Mouse (Mus musculus) adipocyte (in vitro differentiated cells): Measurements from ENCODE around the gene Pole2.

ENCODE experiments used
- DNase-seq: peaks from one replicate; pipeline ENCODE4 v3.0.0-alpha.2; 2016; ENCODE audit warnings: low spot score

Gene Pole2

DNA sequence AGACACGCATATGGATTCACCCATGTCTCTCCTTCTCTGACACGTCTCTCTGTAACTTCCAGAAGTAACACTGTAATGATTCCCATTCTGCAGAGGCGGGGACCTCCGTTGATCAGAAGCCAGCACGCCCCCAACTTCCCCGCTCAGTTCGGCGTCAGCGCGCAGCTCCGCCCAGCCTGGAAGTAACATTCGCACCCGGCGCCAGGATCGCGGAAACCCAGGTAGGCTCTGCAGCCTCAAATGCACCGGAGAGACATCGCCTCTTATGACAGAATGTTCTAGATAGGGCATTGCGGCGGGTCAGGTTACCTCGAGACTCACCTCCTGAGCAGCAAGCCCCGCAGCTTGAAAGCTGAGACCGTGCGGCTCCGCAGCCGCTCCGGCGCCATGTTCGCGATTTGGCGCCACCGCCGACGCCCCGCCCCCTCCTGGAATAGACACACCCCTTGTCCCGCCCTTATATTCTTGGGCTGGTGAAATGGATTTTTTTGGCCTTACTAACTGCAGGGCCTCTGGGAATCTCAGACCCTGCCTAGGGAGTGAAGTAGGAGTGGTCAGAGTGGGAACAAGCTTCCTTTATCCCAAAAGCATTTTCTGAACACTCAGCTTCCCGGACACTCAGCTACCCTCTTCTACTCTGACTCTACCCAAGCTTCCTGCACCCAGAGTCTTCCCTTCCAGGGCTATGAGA is at the start of gene Pole2:
Gene Pole2 (minus strand): TSS at position 420 of the 691 bp plus-strand sequence.
- peak; percentile 84 for DNase-seq

DNA sequence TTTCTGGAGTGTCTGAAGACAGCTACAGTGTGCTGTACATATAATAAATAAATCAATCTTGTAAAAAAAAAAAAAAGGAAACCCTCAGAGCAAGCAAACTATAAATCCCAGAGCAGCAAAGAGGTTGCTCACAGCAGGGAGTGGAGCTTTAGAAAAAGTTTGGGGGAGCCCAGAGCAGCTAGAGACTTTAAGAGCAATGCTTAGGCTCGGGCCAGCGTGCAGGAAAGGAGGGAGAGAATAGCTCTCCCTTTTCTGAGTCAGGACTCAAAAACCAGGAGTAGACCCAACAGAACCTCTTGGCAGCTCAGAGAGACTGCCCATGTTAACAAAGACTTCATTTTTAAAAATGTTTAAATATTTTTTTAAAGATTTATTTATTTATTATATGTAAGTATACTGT is 41.0 kb upstream of the Pole2 start:
- no peak for DNase-seq

- DNase-seq = no peak
These were observed 40.1 kb upstream of the Pole2 start for GRCm38 (mm10) chr12:69267956-69268632.

GRCm38 (mm10) chr12:69265031-69265430 is 37.0 kb upstream of the Pole2 start:
- no peak for DNase-seq

GRCm38 (mm10) chr12:69262251-69262650 is 34.3 kb upstream of the Pole2 start:
- DNase-seq = no peak

DNA sequence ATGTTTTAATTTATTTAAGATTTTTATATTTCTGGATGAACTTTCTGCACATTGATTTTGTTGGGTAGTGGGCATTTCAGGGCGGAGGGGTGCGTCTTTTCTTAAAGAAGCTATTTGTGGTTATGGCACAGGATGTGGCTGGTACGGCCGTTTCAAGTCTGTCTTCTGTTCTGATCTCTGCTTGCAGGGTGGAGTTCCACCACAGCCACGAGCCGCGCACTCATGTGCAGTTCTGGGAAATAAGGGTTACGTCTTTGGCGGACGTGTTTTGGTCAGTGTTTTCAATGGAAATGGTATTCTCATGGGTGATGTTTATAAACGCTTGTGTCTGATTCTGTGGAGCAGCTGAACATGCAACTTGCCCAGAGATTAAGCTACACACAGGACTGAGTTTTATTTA is 29.8 kb upstream of the Pole2 start:
- no peak for DNase-seq

- DNase-seq = no peak
These were observed 25.8 kb upstream of the Pole2 start for GRCm38 (mm10) chr12:69253806-69254205.

DNA sequence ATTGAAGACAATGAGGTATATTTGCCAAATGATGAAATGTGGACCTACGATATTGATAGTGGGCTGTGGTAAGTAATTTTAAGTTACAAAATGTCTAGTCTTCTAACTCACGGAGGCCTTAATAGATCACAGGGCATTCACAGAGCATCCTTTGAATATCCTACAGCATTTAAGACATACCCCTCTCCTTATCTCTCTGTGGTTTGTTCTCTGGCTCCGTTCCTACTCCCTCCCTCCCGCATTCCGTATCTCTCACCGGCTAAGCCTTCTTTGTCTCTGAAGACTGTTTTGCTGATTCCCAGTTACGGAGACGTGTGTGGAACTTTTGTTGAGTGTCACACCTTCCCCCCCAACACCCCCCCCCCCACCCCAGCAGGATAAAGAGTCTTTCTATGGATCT is 22.8 kb upstream of the Pole2 start:
- DNase-seq = no peak

- no peak for DNase-seq
These were observed 21.8 kb upstream of the Pole2 start for GRCm38 (mm10) chr12:69249766-69250165.

- DNase-seq = peak; percentile 51
These were observed 13.9 kb upstream of the Pole2 start for GRCm38 (mm10) chr12:69241771-69242431.

DNA sequence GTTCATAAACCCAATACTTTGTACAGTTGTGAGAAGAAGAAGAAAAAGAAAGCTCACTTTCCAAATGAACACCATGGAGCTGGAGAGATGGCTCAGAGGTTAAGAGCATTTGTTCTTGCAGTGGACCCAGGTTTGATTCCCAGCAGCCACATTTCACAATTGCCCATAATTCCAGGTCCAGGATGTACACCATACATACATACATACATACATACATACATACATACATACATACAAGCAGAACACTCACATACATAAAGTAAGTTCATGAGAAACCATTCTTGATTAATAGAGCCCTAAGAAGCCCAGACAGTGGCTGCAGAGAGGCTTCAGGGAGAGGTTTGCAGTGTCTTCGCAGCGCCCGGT is 13.4 kb upstream of the Pole2 start:
- DNase-seq = no peak

DNA sequence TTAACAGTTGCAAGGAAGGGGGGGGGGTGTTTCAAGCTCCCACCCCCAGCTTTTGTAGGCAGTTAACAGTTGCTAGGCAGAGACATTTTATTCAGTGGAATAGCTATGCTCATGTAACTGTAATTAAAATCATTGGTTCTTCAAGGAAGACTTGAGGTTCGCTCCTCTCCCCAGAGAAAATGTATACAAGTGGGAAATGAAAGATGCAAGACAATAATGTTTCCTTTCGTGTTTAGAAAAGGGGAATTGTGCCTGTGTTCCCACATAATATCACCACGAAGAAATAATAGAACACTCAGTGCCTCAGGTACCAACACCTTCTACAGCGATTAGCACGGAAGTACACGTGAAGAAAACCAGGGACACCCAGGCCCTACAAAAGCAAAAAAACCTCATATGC is 12.9 kb upstream of the Pole2 start, which contains the start of gene Klhdc1:
Gene Klhdc1 (plus strand): TSS at position 301 of the 400 bp plus-strand sequence.
- no peak for DNase-seq

GRCm38 (mm10) chr12:69238284-69238683 is 10.3 kb upstream of the Pole2 start:
- no peak for DNase-seq

GRCm38 (mm10) chr12:69235782-69236181 is 7.8 kb upstream of the Pole2 start:
- no peak for DNase-seq

- no peak for DNase-seq
These were observed 1.3 kb upstream of the Pole2 start for GRCm38 (mm10) chr12:69229251-69229650.

GRCm38 (mm10) chr12:69220613-69221277 is 7.2 kb downstream of the Pole2 start:
- no peak for DNase-seq

DNA sequence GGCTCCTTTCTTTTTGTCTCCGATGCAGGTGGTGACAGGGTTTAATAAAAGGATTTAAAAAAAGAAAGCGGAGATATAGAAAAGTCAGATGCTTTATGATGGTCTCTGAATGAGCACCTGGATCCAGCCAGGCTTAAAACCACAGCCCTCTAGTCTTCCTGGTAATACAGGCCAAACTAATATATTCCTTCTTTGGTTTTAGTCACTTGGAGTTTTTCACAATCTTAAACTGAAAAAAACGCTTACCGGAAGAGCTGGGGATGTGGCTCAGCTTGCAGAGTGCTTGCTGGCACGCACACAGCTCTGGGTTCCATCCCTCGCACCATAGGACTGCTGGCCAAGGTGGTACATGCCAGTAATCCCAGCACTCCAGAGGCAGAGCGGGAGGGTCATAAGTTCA is 11.4 kb downstream of the Pole2 start:
- no peak for DNase-seq

GRCm38 (mm10) chr12:69215000-69215785 is 12.8 kb downstream of the Pole2 start:
- peak; percentile 91 for DNase-seq

DNA sequence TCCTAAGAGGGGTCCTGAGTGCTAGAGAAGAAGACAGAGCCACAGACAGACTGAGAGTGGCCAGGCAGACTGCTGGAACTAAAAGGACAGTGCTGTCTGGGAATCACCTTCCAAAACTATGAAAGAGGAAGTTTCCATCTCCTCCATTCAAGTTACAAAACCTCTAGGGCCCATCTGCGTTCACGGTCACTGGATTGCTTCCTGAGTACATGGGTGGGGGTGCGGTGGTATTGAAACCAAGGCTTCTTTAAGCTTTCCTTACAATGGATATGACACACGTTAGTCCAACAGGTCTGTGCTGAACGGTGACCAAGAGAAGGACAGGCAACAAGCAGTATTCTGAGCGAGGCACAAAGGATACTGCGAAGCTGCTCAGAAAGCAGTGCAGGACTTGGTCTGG is 13.6 kb downstream of the Pole2 start:
- no peak for DNase-seq

- no peak for DNase-seq
These were observed 14.7 kb downstream of the Pole2 start for GRCm38 (mm10) chr12:69213186-69213777.

DNA sequence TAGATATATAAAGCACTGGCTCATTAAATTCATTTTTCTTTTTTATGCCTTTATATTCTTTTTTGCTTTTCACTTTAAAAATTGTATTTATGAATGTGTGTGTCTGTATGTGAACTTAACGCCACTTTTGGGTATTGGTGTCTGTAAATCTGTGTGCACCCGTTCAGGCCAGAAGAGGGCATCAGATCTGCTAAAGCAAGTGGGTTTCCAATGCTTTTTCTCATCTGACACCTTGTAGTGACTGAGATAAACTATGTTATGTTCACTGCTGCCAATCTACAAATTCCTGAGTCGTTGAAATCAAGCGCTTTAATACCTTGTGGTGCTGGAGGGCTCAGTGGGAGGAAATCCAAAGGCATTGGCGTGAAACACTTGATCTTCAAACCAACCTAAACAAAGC is 16.9 kb downstream of the Pole2 start:
- no peak for DNase-seq
